Mouse (Mus musculus): ENCODE results near the gene Col18a1.
A peak's percentile ranks its signal among the peaks of the same experiment; 100 is the strongest.

Col18a1 gene

DNA sequence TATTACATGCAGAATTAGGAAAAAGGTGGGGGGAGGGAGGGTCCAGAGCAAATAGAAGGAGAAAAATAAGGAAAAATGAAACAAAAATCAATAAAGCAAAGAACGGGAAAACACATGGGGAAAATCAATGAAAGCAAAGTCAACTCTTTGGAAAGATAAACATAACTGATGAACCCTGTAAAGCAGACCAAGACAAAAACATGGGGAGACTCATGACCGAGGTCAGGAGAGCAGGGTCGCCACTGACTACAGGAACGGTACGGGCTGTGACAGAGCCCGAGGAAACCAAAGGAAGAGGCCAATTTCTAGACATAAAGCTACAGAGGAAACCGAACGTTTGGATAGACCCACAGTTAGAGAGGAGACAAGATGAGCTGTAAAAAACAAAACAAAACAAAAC, 62.7 kb downstream of the Col18a1 start:
- no peak for DNase-seq

DNA sequence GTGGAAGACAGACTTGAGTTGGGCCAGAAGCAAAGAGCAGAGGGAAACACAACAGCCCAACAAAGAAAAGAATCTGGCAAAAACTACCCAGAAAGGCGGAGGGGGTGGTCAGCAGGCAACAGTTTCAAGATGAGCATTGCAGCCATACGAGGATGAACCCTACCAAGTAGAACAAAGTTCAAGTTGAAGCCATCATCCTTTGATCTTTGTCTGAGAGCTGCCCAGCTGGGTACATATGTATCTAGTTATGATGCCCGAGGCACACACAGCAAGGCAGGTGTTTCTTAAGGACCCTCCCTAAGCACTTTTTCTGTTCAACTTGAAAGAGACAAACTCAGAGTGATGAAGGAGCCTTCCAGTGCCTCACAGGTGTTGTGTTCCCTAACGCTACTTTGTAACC, 66.6 kb downstream of the Col18a1 start:
- DNase-seq, result no peak

DNA sequence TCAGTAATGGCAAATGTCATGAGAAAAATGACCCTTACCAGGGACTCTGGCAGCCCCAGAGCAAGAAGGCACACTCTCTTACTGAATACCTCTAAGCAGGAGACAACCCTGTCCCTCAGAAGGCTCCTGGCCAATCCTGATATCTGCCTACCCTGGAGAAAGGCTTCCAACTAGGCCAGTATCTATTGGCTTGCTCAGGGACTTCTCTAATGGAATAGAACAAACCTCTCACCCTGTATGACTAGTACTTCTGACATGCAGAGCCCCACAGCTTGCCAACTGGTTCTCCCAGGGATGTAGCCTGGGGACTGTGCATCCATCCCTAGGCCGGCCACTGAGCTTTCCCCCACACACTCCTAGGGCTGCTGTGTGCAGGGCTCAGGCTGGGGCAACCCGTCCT, 67.7 kb downstream of the Col18a1 start:
- no peak for DNase-seq

DNA sequence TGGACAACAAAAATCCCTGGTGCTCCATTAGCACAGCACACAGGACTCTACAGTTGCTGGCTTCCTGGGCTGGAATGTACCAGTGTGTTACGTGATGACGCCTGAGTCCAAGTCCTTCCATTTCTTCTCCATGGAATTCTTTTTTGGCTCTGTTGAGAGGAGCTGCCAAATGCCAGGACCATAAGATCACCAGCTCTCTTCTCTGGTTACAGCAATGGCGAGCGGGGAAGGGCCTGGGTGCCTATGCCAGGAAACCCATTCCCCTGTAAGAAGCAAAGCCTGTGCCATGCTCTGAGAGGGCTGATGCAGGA, 68.5 kb downstream of the Col18a1 start:
- no peak for DNase-seq

DNA sequence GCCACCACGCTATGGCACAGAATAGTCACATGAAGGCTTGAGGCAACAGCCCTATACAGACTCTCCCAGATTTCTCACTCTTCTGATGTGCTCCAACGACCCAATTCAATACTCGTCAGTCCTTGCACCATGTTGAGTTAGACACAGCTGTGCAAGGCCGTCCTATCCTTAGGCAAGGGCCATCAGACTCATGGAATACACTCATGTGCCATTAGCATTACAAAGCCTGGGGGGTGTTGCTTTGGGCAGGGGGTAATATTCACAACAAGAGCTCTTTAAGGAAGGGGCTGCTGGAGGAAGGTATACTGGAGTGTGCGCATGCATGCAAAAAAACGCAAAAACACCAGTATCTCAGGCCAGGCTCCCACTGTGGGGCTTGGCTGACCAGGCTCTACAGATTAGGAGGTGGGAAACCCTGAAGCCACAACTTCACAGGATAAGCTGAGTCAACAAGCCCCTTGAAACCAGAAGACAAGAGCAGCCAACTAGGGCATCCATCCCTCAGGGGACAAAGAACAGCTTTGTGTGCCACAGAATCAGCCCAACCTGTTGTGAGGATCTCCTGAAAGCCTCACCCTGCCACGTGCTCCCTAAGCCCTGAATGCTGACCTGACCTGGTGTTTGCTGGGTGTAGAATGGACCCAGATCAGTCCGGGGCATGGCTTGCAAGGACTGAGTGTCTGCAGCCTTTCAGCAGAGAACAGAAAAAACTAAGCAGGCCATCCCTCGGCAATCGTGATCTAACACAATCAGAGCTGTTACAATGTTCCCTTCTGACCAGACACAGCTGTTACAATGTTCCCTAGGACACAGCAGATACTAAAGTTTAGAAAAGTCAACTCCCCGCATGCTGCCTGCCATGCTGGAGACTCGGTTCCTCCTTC, 69.1 kb downstream of the Col18a1 start:
- no peak for DNase-seq

DNA sequence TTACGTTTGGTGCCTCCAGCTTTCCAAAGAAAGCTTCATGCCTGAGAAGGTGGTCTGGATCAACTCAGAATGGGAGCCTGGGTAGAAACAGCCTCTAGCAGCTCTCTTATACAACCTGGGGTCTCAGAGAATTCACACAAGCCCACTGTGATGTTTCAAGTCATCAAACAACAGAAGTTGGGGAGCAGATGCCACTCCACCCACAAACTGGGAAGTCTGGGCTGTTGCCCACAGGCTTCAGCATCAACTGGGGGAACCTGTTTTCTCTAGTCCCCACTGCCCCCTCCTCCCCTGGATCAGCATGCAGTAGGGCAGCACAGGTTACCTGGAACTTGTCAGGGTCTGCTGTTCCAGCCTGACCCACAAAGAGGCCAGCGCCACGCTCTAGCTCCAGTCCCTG, 70.7 kb downstream of the Col18a1 start:
- no peak for DNase-seq

DNA sequence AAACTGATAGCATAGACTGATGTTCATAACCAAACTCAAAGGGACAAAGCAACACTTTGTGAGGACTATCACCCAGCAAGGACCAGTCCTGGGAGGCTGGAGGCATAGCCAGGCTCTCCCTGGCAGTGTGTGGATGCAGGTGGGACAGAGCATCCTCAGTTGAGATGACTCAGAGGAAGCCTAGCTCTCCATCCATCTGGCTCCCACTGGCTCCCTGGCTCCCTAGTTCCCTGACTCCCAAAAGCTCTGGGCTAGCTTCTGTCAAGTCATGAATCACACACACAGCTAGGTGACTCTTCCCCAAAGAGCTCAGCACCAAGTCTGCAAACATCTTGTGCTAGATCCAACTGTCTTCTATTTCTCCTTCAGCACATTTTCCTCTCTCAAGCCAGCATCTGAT, 72.5 kb downstream of the Col18a1 start:
- DNase-seq, result no peak

DNA sequence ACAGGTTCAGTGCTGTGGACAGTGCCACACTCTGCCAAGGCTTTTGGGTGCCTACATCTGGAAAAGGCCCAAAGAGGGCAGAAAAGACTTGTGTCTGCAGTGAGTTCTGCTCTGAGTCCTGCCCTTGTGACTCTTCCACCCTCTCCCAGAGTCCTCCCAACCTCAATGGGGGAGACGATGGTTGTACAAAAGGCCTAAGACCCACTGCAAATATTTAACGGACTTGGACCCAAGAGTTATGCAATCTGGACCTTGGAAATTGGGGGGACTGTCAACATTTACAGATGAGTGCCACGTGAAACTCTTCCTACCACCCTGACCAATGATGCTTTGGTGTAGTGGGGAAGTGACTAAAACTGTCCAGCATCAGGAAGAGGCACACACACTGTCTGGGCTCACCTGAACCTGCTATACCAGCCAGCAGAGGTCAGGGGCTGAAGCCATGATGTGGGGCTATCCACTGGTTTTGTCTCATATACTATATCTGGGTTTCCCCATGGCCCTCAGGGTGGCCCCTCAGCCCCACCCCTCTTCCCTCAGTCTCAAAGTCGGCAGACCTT, 74.7 kb downstream of the Col18a1 start:
- DNase-seq, result no peak

DNA sequence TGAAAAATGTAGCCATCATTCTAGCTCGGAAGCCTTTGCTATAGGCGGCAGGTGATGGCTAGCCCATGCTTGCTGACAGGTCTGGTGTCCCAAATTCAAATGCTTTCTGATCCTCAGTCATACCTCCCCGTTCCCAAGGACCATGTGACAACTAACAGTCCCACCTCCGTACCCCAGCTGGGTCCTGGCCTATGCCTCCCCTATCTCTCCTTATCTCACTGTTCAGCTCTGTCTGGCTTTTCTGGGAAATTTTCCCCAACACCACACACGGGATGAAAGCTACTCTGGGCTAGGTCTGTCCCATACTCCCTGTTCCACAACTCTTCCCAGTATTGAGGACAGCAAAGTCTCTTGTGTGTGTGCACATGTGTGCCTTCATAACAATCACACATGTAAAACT, 76.3 kb downstream of the Col18a1 start:
- no peak for DNase-seq

DNA sequence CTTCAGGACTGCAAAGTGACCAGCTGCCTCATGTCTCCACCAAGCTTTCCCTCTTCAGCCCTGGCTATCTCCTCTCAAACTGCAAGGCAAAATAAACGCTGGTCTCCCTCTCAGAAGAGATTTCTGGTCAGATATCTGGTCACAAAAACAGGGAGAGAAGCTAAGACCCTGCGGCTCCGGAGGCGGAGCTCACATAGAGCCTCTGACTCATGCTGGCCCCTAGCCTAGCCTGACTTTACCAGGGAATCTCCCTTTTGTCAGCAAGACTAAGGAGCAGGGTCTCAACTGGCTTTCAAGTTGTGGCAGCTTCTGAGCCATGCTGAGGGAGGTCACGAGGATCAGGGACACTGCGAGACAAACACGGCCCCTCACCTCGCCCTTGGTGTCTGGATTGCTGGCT, 77.0 kb downstream of the Col18a1 start:
- DNase-seq, result no peak

DNA sequence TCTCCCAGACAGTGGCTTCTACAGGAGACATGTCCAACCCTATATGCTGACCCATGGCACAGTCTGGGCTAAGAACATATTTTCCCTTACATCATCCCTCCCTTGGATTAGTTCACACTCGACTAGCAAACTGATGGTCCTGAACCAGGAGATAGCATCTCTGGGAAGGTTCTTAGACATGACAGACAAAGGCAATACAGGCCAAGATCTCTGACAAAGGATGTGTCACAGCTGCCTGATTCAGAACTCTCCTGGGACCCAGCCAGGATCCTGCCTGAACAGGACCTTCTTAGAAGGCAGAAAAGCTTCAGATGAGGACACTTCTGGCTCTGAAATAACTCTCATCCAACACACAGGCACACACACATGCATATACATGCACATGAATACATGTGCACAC, 81.8 kb downstream of the Col18a1 start:
- DNase-seq, result no peak

DNA sequence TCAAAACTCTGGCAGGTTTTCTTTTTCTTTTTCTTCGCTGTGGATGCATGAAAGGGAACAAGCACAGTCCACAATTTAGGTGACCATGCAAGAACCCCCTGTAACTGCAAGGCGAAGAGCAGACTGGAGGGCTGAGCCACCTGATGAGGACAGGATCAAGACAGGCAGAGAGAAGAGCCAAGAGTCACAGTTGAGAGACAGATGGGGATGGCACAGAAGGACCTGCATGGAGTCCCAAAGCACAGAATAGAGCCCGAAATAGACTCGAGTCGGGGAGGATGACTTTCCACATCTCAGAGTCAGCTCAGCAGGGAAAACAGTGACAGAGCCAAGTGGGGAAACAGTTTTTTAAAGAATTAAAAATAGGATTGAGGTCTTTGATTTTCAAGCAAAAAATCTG, 83.4 kb downstream of the Col18a1 start:
- DNase-seq, result no peak

DNA sequence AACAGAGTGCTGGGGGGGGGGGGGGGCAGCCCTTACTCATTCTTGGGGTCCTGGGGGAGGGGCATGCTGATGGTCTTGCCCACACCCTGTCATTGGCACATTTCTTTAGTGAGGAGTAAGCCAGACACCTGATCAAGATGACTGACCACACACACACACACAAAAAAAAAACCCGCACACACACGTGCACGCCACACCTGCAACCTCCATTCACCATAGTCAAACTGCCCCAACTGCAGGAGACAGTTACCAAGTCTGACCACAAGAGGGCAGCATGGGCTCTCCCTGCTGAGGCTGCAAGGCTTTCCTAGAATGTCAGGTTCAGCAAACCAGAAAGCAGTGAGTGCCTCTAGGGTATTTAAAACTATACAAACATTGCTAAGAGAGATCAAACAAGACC, 83.9 kb downstream of the Col18a1 start:
- DNase-seq, result peak; percentile 67 to 73

DNA sequence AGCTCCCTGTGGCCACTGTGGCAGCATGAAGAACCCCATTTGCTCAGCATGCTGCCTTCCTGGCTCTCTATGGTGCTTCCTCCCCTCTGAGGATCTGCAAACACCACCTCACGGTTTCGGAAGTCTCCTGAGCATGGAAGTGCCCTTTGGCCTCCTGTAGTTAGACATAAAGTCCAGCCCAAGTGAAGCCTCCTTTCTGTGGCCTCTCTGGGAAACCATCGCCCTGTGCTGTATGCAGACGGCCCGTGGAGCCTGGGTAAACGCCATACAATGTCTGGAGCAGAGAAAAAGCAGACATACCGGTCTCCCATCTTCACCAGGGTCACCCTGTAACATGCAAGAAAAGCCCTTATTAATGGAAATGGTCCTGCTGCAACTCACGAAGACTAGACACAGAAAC, 87.4 kb downstream of the Col18a1 start:
- DNase-seq, result no peak

DNA sequence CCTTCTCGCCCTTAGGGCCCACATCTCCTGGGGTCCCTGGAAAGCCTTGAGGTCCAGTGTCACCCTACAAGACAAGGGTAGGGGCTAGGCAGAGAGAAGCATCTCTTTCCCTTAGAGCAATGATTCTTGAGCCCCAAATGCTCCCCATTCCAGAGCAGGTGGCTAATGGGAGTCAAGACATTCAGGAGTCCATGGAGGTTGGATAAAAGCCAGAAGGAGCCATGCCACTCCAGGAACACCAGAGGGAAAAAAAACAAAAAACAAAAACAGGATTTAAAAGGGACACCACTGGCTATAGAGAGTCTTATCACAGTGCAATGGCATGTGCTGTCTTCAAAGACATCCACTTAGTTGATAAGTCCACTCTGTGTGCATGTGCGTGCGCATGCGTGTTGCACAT, 87.9 kb downstream of the Col18a1 start:
- DNase-seq, result no peak

DNA sequence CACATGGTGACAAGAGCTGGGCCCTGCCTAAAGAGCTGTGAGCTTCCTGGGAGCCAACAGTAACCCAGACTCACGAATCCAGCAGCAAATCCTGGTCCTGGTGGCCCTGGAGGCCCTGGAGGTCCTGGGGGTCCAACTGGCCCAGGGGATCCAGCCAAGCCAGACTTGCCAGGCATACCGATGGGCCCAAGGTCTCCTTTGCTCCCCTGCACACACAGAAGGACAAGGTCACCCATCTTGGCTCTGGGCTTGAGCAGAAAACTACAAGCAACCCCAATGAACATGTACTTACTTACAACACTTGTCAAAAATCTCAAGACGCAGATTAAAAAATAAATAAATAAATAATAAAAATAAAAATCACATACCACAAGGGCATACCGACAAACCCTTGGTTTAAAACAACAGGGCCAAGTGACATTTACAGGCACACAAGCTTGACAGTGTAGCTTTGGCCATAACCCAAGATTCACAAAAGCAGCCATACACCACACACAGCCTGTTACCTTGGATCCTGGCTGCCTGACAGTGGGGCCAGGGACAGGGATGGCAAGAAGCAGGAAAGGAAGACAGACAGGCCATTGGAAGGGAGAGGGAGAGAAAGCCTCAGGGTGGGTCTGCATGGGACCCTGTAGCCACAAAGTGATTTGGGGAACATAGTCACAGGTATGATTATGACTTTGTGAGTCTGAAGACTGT, 91.9 kb downstream of the Col18a1 start:
- no peak for DNase-seq

DNA sequence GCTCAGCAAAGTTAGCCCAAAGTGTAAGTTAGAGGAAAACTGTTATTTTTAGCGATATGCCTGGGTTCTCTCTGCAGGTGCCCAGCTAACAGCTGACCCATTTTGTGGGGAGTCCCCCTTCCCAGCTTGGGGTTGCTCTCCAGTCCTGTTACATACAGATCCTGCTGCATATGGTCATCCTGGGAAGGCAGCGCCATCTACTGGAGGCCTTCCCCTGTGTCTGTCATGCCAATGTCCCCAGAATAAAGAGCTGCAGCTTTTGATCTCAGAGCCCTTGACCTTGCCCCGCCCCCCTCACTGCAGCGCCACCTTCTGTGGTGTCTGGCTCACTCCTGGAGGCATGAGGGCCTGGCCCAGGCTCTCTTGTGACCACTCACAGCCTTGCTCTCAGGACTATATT, 96.3 kb downstream of the Col18a1 start:
- peak; percentile 60 to 66 for DNase-seq

DNA sequence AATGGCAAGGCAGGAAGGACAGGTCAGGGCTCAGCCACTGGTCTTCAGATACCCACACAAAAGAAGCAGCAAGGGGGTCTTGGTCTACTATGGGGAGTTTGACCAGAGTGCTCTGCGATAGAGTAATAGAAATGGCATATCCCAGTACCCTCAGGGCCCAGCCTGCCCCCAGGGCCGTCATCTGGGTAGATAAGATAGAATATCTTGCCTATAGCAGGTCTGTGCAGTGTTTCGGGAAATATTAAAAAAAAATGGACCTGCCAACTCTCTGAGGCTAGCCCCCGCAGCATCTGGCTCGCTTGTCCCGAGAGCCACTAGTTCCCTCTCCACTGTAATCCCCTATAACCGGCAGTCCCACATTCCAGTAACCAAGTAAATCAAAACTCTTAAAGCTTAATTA, 97.9 kb downstream of the Col18a1 start:
- no peak for DNase-seq

DNA sequence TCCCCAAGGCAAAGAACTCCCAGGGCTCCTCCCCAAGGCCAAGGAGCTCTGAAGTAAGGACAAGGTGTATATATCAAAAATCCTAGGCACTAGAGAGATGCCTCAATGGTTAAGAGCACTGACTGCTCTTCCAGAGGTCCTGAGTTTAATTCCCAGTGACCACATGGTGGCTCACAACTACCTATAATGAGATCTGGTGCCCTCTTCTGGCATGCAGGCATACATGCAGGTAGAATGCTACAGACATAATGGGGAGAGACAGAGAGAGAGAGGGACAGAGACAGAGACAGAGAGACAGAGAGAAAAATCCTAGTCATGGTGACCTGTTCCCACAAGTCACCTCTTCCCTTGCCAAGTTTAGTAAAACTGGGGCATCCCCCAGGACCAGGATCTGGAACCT, 101.7 kb downstream of the Col18a1 start:
- DNase-seq, result no peak

DNA sequence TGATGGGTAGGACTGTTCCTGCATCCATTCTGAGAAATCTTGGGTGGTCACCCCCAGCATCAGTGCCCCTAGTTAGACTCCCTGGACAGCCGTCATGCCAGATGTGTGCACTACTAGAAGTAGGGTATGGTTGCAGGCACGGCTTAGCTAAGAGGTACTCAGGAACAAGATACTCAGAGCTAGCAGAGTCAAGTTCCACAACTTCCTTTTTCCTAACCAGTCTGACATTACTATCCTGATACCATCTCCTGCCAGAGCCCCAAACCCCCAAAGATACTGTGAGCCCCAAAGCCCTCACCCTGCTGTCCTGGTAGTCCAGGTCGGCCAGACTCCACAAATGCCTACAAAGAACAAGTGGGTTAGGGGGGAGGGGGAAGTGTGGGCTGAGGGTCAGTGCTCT, 102.1 kb downstream of the Col18a1 start:
- DNase-seq, result no peak

DNA sequence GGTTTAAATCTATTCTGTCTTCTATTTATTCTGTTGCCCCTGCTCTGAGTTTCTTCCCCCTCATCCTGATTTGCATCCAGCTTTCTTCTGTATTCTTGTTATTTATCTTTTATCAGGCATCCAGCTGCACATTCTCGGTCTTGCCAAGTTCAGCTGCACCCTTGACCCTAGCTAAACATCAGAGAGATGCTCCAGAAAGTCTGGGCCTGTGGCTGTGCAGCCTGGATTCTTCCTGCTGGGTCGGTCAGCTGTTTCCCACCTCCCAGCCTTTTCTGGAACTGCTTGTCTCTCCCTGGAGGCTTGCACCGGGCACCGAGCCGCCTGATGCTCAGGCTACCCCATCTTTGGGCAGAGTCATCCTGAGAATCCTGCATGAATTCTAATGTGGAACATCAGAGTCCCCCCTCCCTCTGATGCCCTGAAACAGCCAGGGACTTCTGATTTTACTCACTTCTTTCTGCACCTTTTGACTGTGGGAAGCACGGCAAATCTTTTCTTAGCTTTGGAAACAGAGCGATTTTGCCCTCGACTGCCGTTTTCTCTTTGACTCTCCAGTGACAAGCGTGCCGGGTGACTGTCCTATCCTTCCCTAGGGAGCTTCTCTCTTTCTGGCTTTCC, 103.8 kb downstream of the Col18a1 start:
- no peak for DNase-seq

DNA sequence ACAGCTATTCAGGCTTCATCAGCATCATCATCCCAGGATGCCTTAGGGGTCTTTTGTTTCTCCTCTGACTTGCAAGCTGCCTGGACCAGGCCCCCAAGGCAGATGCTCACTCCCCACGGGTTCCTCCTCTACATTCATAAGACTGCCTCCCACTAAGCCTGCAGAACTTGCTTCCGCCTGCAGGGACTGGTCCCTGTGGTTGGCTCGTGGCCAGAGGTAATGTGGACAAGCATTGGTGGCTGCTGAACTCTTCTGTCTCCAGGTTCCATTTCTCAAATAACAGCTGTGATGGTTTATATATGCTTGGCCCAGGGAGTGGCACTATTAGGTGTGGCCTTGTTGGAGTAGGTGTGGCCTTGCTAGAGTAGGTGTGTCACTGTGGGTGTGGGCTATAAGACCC, 104.9 kb downstream of the Col18a1 start:
- DNase-seq, result no peak

DNA sequence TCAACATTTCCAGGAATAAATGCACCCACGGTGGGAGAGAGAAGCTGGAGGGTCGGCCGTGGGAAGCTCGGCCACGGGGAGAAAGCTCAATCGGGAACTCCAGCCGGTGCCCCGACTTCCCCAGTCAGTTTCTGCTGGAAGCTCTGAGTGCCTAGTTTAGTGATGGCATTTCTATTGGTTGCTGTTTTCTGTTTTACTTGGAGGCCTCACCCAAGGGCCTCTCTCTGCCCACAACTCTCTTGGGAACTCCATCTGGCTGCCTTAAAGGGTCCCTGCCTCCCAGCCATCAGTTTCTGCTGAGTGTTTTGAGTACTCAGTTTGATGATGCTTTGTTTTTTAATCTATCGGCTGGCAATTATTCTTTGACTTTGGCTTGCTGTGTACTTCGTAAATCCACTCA, 109.6 kb downstream of the Col18a1 start:
- DNase-seq, result no peak

DNA sequence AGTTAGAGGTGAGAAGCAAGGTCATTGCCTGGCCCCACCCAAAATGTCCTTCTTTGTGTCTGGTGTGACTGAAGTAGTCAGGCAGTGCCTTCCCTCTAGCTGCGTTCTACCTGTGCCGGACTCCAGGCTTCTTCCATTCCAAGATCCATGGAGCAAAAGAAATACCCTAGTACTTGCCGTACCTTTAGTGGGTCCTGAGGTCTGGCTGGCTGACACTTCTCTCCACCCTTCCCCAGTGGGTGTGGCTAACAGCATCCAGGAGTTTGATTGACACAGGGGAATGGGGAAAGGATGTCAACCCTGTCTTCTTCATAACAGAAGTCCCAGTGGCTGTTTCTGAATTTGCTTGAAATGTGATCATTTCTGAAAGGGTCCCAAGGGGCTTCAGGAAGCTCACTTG, 117.7 kb downstream of the Col18a1 start:
- no peak for DNase-seq
